Mouse (Mus musculus) MEL (cell line): Measurements from ENCODE around the gene Ankrd35. TPM values are rescaled to one million over a fixed set of nuclear protein-coding genes. Genes with fewer than 3 reads are reported as not detected.
A peak's percentile ranks its signal among the peaks of the same experiment; 100 is the strongest.

Experiments
- DNase-seq: peaks from one replicate; pipeline ENCODE4 v3.0.0; 2011; ENCODE audit warnings: low read depth, low spot score
- H3K27ac ChIP-seq: 2 replicates; pipeline ENCODE4 v1.5.1; 2012; ENCODE audit warnings: low read depth, mild to moderate bottlenecking, control low read depth, low read length, moderate library complexity; ENCODE audit not compliant: control insufficient read depth
- H3K27me3 ChIP-seq, 2 experiments: fragments of 150-350 bp in 1 of 2; sonication (generic) in 1 of 2; 2 replicates each; pipeline ENCODE4 v1.6.1; 2012; ENCODE audit warnings: low read length in 2 of 2, mild to moderate bottlenecking in 2 of 2, improper control_type of control experiment in 1 of 2, moderate library complexity in 1 of 2; ENCODE audit not compliant: insufficient read depth in 2 of 2, control insufficient read depth in 1 of 2
- H3K36me3 ChIP-seq, 2 experiments: 2 replicates each; pipeline ENCODE4 v1.6.1; 2012 to 2014; ENCODE audit warnings: low read length in 2 of 2, improper control_type of control experiment in 1 of 2, inconsistent platforms in 1 of 2, mild to moderate bottlenecking in 1 of 2; ENCODE audit not compliant: insufficient read depth in 2 of 2, control insufficient read depth in 1 of 2
- H3K4me1 ChIP-seq, 2 experiments: fragments of 150-350 bp in 1 of 2; sonication (generic) in 1 of 2; 2 replicates each; pipeline ENCODE4 v1.6.1; 2012; ENCODE audit warnings: low read length in 2 of 2, improper control_type of control experiment in 1 of 2, mild to moderate bottlenecking in 1 of 2; ENCODE audit not compliant: insufficient read depth in 2 of 2, control insufficient read depth in 1 of 2
- H3K4me3 ChIP-seq, 2 experiments: fragments of 150-350 bp in 1 of 2; sonication (generic) in 1 of 2; 2 replicates each; pipeline ENCODE4 v1.5.1; 2012; ENCODE audit warnings: low read depth in 2 of 2, low read length in 2 of 2, mild to moderate bottlenecking in 2 of 2, moderate library complexity in 2 of 2, control low read depth in 1 of 2, improper control_type of control experiment in 1 of 2; ENCODE audit not compliant: control insufficient read depth in 1 of 2, insufficient read depth in 1 of 2
- H3K79me2 ChIP-seq: 2 replicates; pipeline ENCODE4 v1.6.1; 2012; ENCODE audit warnings: mild to moderate bottlenecking, low read length, moderate library complexity; ENCODE audit not compliant: control insufficient read depth, poor library complexity, insufficient read depth
- H3K9ac ChIP-seq: 2 replicates; pipeline ENCODE4 v1.6.1; 2012; ENCODE audit warnings: low read depth, mild to moderate bottlenecking, control low read depth, low read length, moderate library complexity; ENCODE audit not compliant: control insufficient read depth, poor library complexity, severe bottlenecking
- H3K9me3 ChIP-seq: fragments of 150-350 bp; sonication (generic); replicated peaks from 2 replicates; pipeline ENCODE4 v1.6.1; 2012; ENCODE audit warnings: mild to moderate bottlenecking, low read length, improper control_type of control experiment, moderate library complexity; ENCODE audit not compliant: insufficient read depth
- BHLHE40 ChIP-seq: IDR thresholded peaks from 2 replicates; pipeline ENCODE4 v1.6.1; 2012; ENCODE audit warnings: low read depth, mild to moderate bottlenecking, inconsistent platforms, low read length, improper control_type of control experiment, borderline replicate concordance
- CHD1 ChIP-seq: IDR thresholded peaks from 2 replicates; pipeline ENCODE4 v1.6.1; 2012; ENCODE audit warnings: low read depth, mild to moderate bottlenecking, inconsistent platforms, low read length, improper control_type of control experiment
- CTCF ChIP-seq, 3 experiments: IDR thresholded peaks in 2 of 3; conservative IDR thresholded peaks in 1 of 3; 2 replicates each; pipeline ENCODE4 v1.5.1; 2011 to 2012; ENCODE audit warnings: low read length in 3 of 3, low read depth in 2 of 3, mild to moderate bottlenecking in 2 of 3, improper control_type of control experiment in 1 of 3, inconsistent platforms in 1 of 3, mixed read lengths in 1 of 3, moderate library complexity in 1 of 3; ENCODE audit not compliant: control insufficient read depth in 1 of 3, insufficient read depth in 1 of 3, poor library complexity in 1 of 3, severe bottlenecking in 1 of 3
- ETS1 ChIP-seq: IDR thresholded peaks from 2 replicates; pipeline ENCODE4 v1.6.1; 2012; ENCODE audit warnings: low read depth, mild to moderate bottlenecking, inconsistent platforms, low read length, improper control_type of control experiment, moderate library complexity
- GABPA ChIP-seq: IDR thresholded peaks from 2 replicates; pipeline ENCODE4 v1.6.1; 2012; ENCODE audit warnings: low read depth, mild to moderate bottlenecking, inconsistent platforms, low read length, improper control_type of control experiment, moderate library complexity
- GATA1 ChIP-seq: IDR thresholded peaks from 2 replicates; pipeline ENCODE4 v1.6.1; 2011; ENCODE audit warnings: low read depth, low read length, improper control_type of control experiment
- HCFC1 ChIP-seq: IDR thresholded peaks from 2 replicates; pipeline ENCODE4 v1.6.1; 2012; ENCODE audit warnings: low read depth, mild to moderate bottlenecking, inconsistent platforms, low read length, improper control_type of control experiment, moderate library complexity
- MAX ChIP-seq: IDR thresholded peaks from 2 replicates; pipeline ENCODE4 v1.6.1; 2011; ENCODE audit warnings: low read length, improper control_type of control experiment
- MEF2A ChIP-seq: IDR thresholded peaks from 2 replicates; pipeline ENCODE4 v1.6.1; 2014; ENCODE audit warnings: low read depth, mild to moderate bottlenecking, inconsistent platforms, low read length, improper control_type of control experiment; ENCODE audit not compliant: poor library complexity, insufficient replicate concordance, severe bottlenecking; ENCODE audit errors: extremely low read depth
- MXI1 ChIP-seq: IDR thresholded peaks from 2 replicates; pipeline ENCODE4 v1.6.1; 2011; ENCODE audit warnings: mild to moderate bottlenecking, low read depth, low read length, improper control_type of control experiment
- MYB ChIP-seq: IDR thresholded peaks from 2 replicates; pipeline ENCODE4 v1.6.1; 2011; ENCODE audit warnings: mild to moderate bottlenecking, low read depth, low read length, improper control_type of control experiment
- TCF12 ChIP-seq: IDR thresholded peaks from 2 replicates; pipeline ENCODE4 v1.6.1; 2014; ENCODE audit warnings: low read depth, mild to moderate bottlenecking, inconsistent platforms, low read length, improper control_type of control experiment, moderate library complexity
- UBTF ChIP-seq: IDR thresholded peaks from 2 replicates; pipeline ENCODE4 v1.6.1; 2012; ENCODE audit warnings: low read depth, mild to moderate bottlenecking, inconsistent platforms, low read length, improper control_type of control experiment, moderate library complexity, borderline replicate concordance; ENCODE audit not compliant: insufficient read depth
- ZKSCAN1 ChIP-seq: IDR thresholded peaks from 2 replicates; pipeline ENCODE4 v1.6.1; 2012; ENCODE audit warnings: low read depth, mild to moderate bottlenecking, inconsistent platforms, low read length, improper control_type of control experiment, moderate library complexity
- ZMIZ1 ChIP-seq: IDR thresholded peaks from 2 replicates; pipeline ENCODE4 v1.6.1; 2012; ENCODE audit warnings: low read depth, mild to moderate bottlenecking, inconsistent platforms, low read length, improper control_type of control experiment, moderate library complexity
- ZNF384 ChIP-seq: IDR thresholded peaks from 2 replicates; pipeline ENCODE4 v1.6.1; 2012; ENCODE audit warnings: low read depth, mild to moderate bottlenecking, inconsistent platforms, low read length, improper control_type of control experiment
- polyA plus RNA-seq, 2 experiments: library from polyadenylated mRNA; stranded (reverse) in 1 of 2; unstranded in 1 of 2; fragments of >175 nt in 1 of 2; fragments of >200 nt in 1 of 2; gene quantifications; 2 replicates each; pipeline versions ENCODE4 v1.2.1 to v1.2.4; 2012; ENCODE audit warnings: low replicate concordance in 2 of 2, low read depth in 1 of 2; ENCODE audit not compliant: insufficient read length in 2 of 2, insufficient read depth in 1 of 2, missing spikeins in 1 of 2
- total RNA-seq: library from RNA; depleted of rRNA; stranded (reverse); fragments of 300-350 nt; gene quantifications from 2 replicates; pipeline ENCODE4 v1.2.3, GENCODE M21; 2012

Ankrd35 gene
- total and polyA plus RNA-seq, 3 experiments, result 0.62 to 0.77 TPM; not detected in 1

- TF ChIP-seq ZNF384 (peak; percentile 79), MEF2A (no peak), GABPA (no peak), MXI1 (peak; percentile 29; the same call in 1 of the 2 replicates), MYB (no peak; the same call in 1 of the 2 replicates), GATA1 (no peak), ETS1 (0 out of 2 replicates have a peak, but pooled peaks have one; percentile 20), CHD1 (0 out of 2 replicates have a peak, but pooled peaks have one; percentile 44), MAX (peak; percentile 45; the same call in 1 of the 2 replicates), HCFC1 (peak; percentile 65), ZMIZ1 (no peak), ZKSCAN1 (peak; percentile 36; the same call in 1 of the 2 replicates), BHLHE40 (no peak)
Observed at GRCm38 (mm10) chr3:96727828-96728633, 58.1 kb downstream of the Ankrd35 start (continued).

- Histone ChIP-seq H3K9me3 (no peaks in the 10 kb centered on the region), H3K9ac (peak overlapping the region; percentile 85), H3K27me3 (no peaks in the 10 kb centered on the region), H3K79me2 (peaks cover 57% of the 10 kb centered on the region), H3K4me3 (peak overlapping the region; percentile 95 to 97), H3K27ac (peak overlapping the region; percentile 77), H3K36me3 (peaks cover 0 to 22% of the 10 kb centered on the region in 2 experiments; a peak in 2 of 4 replicates), H3K4me1 (peaks cover 5 to 19% of the 10 kb centered on the region in 2 experiments)
- no peak for TF ChIP-seq TCF12
- peak; percentile 65; the same call in 1 of the 2 replicates for TF ChIP-seq MXI1
- no peak for TF ChIP-seq UBTF
- TF ChIP-seq CTCF (IDR thresholded peaks at IDR 0.05 in 2 of 3, conservative IDR thresholded peaks at IDR 0.05 in 1 of 3; ENCODE audit: control insufficient read depth in 1 of 3, insufficient read depth in 1 of 3, low read depth in 2 of 3, low read length in 3 of 3, poor library complexity in 1 of 3, severe bottlenecking in 1 of 3), result peak in 1 of 3 experiments; percentile 2; a peak in 1 of 6 replicates
- DNase-seq, result no peak
Observed at GRCm38 (mm10) chr3:96728634-96729402, 58.9 kb downstream of the Ankrd35 start.
